Mouse (Mus musculus): ENCODE measurements around the gene Rps21.

The Rps21 gene

DNA sequence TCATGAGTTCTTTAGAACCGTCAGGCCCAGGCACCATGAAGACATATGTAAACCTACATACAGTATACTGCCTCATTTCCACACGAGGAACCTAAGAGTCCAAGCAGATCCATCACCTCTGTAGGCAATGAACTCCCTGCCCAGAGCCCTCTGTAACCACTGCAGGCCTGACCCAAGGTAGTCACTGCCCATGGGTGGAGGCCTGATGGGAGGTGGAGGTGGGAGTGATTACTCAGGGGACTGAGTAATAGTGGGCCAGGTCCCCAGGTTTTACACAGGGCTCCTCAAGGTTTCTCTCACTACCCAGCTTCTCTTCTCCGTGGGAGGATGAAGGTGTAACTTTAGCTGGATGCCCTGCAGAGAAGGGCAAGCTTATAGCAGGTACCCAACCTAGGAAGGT lies 28.0 kb upstream of the Rps21 start:
- WGBS, result 87% methylated on average over 3 of the region's 3 CpGs

DNA sequence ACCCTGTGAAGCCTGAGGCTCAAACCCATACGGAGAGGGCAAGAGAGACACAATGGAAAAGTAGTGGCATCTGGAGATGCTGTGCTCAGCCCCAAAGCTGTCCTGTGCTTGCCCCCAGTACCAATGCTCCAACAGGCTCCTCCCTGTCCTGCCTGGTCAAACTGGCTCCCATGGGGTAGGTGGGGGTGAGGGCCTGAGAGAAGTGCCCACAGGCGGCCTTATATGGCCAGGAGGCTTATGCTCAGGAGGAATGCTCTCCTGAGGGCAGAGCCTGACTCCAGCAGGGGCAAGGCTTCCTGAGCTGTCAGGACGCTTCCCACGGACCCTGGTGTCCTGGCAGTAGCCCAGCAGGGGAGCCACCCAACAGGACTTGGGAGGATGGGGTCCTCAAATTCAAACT lies 26.7 kb upstream of the Rps21 start:
- 82% methylated on average over 4 of the region's 4 CpGs for WGBS

DNA sequence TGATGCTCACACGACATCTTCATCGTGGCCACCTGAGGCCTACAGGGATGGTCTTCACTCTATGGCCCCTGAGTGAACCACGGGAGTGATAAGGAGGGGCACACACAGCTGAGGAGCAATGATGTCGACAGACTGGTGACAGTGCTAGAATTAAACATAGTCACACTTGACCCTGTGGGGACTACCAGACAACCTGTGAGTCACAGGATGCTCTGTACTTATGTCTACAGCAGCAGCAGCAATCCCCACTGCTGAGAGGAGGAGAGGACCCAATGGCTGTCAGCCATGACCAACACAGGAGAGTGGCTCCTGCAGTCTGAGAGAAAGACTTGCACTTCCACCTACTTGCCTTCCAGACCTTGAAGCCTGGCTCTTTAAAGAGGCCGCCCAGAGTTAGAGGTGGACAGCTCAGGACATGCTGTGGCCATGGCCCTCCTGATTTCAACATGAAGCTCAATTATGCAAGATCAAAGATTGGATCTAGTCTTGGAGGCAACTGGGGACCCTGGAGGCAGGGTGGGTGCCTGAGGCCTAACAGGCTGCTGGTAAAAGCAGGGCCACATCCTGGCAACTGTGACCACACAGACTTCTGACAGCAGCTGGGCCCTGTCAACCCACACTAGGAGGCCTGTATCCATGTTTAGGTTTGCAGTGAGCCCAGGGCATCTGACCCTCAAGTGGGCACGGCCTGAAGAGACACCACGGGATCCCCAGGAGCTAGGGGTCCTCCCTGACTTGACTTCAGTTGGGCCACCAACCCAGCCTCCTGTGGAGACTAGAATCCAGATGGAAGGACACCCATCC lies 23.9 kb upstream of the Rps21 start:
- WGBS, result 94% methylated on average over 7 of the region's 7 CpGs

DNA sequence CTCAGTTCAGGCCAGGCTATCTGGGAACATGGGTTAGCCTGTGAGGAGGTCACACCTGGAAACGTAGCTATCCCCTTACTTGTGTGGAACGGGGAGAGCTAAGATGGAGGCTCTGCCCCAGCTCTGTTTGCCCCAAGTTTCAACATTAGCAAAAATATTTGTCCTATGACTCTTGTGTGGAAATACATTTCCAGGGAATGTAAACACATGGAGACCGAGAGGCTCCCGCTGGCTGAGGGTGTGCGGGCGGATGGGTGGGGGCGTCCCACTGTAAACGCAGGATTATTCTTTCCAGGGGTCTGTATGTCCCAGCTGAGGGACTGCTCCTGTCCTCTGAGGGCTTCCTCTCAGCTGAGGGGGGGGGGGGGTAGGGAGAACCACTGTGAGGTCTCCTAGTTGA lies 22.8 kb upstream of the Rps21 start:
- WGBS, result 83% methylated on average over 8 of the region's 8 CpGs

DNA sequence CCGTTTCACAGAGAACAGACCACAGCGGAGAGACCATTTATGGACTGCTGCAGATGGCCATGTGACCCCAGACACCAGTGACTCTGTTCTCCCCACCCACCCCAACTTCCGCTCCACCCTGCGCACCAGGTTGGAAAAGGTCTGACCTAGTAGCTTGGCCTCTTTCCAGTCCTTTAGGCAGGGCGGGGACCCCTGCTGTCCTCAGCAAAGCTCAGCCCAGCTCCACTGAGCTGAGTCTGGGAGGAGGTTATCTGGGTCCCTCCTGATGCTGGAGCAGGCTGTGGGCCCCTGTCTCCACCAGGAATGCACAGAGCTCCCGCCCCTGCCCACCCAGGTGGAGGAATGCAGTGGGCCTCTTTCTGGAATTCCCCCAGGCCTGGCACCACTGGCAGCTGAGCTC lies 22.2 kb upstream of the Rps21 start:
- WGBS, result 66% methylated on average over 6 of the region's 6 CpGs

DNA sequence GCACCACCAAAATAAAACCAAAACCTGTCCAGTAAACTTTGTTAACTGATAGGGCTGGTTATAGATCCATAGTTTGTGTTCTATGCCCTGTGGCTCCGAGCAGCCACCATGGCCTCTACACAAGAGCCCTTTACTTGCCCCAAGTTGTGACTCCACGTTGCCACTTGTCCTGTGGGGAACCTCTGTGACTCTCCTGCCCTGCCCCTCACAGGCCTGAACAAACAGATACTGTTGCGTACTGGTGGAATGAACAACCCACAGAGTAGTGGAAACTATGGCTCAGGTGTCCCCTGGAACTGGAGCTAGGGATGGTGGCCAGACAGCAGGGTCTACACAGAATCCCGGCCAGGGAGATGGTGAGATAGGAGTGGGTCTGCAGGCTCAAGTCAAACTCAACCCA lies 21.4 kb upstream of the Rps21 start:
- 95% methylated on average over 4 of the region's 4 CpGs for WGBS

DNA sequence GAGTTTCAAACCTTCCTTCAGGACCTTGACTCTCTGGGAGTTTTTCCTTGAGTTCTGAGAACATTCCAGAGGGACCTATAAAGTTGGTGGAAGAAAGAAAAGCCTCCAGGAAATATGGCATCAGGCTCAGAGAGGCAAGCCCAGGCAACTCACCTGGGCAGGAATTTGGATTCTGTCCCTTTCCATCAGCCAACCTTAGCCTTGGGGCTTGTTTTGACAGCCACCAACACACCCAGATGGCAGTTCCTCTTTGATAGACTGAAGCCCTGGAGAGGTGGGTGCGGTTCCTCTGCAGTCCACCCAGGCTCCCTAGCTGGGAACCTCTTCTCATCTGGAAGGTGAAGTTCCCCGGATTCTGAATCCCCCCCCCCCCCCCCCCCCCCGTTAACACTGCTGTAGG lies 20.7 kb upstream of the Rps21 start:
- 57% methylated on average over 3 of the region's 3 CpGs for WGBS

DNA sequence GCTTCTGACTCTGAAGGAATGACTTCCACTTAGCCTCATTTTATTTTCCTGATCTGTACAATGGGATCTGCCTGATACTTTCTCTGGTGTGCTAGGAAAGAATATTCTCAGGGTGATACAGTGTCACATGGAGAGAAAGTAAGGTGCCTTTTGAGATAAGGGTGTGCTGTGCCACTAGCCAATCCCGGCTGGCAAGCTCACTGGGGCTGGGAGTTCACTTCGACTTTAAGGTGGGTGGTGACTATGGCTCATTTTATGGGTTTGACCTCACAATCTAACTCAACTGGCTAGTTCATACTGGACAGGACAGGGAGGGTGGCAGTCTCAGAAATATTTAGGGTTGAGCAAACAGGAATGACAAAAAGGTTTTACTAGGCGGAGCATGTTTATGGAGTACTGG lies 20.2 kb upstream of the Rps21 start:
- 95% methylated on average over 3 of the region's 3 CpGs for WGBS

DNA sequence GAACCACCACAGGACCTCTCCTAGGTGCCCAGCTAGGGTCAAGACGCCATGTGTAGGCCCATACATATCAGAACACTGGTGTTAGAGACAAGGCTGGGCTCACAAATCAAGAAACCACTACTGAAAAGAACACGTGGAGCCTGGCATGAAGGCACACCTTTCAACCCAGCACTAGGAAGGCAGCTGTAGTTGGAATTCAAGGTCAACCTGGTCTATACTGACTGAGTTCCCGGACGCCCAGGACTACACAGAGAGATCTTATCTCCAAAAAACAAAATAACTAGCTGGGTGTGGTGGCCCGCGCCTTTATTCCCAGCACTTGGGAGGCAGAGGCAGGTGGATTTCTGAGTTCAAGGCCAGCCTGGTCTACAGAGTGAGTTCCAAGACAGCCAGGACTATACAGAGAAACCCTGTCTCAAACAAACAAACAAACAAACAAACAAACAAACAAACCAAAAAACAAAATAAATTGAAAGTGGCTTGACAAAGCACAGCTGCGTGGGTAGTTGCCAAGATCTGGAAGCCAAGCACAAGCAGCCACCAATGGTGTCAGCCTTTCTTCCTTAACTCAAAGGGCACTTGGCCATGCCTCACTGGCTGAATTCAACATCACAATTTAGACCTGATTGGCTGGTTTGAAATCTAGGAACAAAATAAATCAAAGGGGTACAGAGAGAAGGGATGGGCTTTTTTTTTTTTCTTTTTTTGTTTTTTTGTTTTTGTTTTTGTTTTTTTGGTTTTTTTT lies 19.4 kb upstream of the Rps21 start:
- WGBS, result 93% methylated on average over 7 of the region's 7 CpGs

DNA sequence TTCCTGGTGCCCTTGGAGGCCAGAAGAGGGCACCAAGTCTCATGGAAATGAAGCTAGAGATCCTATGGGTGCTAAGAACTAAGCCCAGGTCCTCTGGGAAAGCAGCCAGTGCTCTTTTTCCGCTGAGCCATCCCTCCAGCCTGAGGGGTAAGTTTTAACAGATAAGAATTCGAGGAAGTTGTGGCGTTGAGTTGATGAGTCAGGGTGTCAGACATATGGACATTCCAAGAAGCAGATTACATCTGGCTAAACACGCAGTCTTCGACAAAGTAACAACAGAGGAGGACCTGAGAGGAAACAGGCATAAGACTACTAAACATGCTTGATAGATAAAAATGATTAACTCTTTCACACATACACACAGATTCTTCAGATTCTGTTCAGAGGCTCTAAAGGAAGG lies 18.6 kb upstream of the Rps21 start:
- WGBS, result 69% methylated on average over 5 of the region's 5 CpGs

DNA sequence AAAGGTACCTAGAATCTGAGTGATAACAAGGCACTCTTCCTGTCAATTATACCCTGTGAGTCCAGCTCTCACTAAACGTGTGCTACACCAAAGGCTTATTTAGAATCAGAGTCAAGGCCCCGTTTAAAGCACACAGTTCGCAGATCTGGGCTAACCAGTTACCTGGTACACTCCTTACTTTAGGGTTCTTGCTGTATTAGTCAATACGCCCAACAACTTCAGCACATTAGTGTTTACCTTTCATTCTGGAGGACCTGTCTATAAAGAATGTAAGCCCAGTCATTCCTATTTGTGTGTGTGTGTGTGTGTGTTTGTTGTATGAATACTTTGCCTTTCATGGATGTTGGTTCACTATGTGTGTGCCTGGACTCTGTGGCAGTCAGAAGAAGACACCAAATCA lies 14.1 kb upstream of the Rps21 start:
- 92% methylated on average over 4 of the region's 4 CpGs for WGBS

DNA sequence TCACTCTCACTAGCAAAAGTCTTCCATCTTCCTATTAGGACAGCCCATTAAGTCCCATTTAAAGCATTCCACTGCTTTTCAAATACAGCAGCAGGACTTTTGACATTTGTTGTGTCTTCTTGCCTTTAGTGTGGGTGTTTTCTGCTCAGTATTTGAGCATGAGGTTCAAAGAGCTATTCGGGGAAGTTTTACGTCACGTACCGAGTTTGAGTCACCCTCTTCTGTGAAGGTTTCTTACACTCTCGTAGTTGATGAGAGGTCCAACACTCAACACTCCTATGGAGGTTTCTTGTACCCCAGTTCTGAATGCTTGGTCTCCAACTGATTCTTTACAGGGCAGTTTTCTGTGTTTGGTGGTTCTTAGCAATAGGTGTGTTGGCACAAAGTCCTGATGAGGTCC lies 9.3 kb upstream of the Rps21 start:
- 82% methylated on average over 5 of the region's 5 CpGs for WGBS

DNA sequence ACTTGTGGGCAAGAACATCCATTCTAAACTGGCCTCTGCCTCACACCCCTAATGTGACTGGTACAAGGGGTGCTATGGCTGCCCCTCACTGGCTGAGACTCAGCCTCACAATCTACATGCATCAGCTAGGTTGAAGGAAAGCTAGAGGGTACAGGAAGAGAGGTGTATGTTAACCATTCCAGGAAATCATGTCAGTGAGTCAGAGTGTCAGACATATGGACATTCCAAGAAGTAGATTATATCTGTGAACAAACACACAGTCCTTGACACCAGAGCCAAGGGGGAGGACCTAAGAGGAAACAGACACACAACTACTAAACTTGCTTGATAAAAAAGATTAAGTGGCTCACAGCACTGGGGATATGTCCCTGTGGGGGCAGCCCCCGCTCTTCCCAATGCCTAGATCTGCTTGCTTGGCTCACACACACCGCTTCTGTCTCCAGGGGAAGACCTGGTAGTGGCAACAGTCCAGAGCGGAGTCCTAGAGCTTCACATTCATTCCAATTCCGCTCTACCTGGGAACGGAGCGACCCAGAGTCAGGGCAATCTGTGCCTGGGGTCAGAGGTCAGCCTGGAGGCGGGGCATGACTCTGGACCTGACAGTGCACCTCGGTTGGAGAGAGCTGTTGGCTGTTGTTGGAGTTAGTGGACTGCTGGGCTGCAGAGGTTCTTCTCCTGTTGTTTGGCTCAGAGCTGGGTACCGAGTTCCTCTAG lies 8.1 kb upstream of the Rps21 start:
- 80% methylated on average over 9 of the region's 9 CpGs for WGBS

DNA sequence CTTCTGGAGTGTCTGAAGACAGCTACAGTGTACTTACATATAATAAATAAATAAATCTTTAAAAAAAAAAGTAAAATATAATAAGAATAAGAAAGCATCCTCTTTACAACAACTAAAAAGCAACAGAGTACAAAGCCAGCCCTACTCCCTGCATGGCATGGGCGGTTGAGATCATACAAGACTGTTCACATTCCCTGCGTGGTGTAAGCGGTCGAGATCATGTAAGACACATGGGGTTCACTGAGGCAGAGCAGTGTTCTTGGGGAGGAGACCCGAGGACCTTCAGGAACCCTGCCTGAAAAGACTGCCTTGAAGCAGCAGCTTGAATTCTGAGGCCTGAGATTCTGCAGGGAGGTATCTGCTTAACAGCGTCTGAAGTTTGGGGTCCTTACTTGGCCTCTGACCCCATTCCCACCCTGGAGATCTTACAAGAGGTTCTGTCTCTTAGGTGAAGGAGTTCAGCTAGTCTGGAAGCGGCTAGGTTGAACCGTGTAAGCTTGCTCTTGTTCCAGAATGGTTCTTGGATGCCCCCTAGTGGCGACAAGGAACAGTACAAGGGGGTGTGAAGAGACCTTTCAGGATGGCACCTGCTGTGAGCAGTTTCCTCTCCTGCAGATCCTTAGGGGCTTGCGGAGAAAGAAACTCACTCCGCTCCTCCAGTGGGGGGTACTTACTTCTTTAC lies 6.1 kb upstream of the Rps21 start:
- 27% methylated on average over 11 of the region's 11 CpGs for WGBS

DNA sequence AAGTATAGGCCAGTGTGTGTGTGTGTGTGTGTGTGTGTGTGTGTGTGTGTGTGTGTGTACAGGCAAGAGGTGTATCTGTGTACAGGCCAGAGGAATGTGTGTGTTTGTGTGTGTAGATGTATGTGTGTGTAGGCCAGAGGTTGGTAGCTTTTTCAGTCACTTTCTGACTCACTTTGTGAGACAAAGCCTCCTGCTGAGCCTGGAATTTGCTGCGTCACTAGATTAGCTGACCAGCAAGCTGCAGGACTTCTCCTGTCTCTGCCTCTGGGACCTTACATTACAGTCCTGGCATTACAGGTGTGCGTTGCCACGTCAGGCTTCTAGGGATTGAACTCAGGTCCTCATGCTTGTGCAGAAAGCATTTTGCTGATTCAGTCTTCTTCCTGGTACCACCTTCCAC lies 5.3 kb upstream of the Rps21 start:
- 53% methylated on average over 3 of the region's 3 CpGs for WGBS

DNA sequence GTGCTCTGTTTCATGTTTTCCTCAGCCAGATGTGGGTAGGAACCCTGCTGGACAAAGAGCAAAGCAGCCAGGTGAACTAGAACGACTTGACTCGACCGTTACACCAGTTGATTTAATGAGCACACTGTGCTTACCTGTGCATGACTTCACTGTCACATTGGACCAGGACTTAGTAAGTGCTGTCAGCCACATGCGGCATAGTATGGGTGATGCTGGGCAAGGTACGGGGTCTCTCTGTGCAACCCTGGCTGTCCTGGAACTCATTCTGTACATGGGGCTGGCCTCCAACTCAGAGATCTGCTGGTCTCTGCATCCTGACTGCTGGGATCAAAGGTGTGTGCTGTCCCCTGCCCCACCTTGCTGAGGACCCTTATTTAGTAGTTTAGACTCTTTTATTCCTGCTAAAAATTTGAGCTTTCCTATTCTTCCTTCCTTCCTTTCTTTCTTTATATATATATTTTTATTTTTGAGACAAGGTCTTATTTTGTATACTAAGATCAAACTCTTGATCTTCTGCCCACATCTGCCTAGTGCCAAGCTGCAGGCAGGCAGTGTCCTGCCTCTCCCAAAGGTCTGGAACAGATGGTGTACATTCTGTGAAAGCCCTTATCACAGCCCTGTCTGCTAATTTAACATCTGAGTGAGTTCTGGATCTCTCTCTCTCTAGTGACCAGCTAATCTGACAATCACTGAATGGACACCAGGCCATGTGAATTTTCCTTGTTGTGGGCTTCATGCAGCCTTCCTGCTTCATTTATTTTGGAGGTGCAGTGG lies 2.6 kb upstream of the Rps21 start:
- 96% methylated on average over 5 of the region's 5 CpGs for WGBS

DNA sequence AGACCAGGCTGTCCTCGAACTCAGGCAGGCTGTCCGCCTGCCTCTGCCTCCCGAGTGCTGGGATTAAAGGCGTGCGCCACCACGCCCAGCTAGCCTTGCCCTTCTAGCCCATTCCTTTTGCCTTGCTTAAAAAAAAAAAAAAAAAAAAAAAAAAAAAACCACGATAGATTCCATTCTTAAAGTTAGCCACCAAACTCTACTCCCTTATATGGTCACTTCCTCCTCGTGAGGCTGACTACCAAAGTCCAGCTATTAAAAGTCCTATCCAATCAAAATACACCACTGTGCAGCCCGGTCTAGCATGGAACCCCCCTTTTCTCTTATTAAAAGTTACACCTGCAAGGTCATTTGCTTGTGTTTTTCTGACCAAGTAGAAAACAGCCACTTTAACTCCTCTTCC lies 1.5 kb upstream of the Rps21 start:
- 86% methylated on average over 9 of the region's 9 CpGs for WGBS

DNA sequence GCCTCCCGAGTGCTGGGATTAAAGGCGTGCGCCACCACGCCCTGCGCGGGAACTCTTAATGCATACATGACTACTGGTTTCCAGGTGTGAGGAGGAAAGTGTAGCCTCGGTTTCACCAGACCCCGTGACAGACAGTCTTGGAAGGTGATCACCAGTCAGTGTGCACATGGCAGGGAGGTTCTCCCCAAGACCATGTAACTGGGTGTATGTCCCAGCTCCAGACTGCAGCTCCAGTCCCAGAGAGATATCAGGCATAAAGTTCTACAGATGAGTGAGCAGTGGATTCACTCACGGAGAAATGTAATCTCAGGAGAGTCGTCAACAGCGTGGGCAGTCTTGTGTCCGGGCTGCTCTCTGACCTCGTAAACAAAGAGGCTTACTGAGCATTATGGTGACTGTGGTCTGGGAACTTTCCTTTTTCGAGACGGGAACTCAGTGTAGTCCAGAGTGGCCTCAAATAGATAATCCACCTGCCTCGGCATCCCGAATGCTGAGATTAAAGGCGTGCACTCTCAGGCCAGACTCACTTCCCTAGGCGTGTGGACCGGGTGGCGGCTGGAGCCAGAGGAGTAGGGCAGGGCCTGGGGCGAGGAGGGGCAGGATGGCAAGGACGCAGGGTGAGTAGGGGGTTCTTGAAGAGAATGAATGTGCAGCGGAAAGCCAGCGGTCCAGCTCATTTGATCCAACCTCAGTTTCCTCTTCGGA lies 729 bp upstream of the Rps21 start:
- 23% methylated on average over 26 of the region's 26 CpGs for WGBS

DNA sequence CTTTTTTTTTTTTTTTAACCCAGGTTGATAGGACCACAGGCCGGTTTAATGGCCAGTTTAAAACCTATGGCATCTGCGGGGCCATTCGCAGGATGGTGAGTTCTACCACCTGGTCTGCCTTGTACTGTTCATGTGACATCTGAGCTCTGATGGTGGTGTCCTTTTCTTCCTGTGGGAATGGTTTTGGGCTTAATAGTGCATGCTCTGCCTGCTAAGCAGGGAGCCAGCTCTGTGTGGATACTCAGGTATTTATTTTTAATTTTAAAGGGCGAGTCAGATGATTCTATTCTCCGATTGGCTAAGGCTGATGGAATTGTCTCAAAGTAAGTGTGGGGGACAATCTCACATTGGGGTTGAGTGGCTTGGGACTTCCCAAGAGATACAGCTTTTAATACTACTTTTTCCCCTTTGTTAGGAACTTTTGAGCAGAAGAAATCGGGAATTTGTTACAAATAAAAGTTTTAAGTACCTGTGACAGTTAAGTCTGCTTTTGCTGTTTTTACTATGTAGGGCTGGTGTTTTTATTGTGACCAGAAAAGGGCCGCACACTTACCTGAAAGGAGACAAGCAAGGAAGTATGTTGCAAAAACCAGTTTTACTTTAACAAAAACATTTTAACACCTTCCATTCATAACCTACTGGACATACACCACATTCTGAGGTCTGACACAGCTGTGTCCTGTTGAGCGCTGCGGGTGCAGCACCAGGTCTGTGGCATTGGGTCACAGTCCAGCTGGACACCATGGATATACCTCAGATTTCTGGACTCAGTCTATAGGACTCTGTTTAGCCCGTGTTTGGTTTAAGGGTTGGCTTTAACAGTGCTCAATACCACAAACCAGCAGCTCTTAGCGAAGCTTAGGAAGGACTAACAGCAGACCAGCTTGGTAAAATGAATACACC lies 1.0 kb downstream of the Rps21 start:
- 49% methylated on average over 11 of the region's 11 CpGs for WGBS
